Mouse (Mus musculus) heart, adult 2 months (tissue): Measurements from ENCODE around the gene Pigm.

Experiments
- CTCF ChIP-seq: fragments of 200-600 bp; IDR thresholded peaks from 2 replicates; pipeline ENCODE4 v1.8.1; 2022; ENCODE audit warnings: antibody characterized with exemption, mild to moderate bottlenecking, moderate library complexity
- EP300 ChIP-seq: fragments of 200-500 bp; IDR thresholded peaks from 2 replicates; pipeline ENCODE4 v1.6.1; 2011; ENCODE audit warnings: low read depth, low read length, control low read depth; ENCODE audit not compliant: insufficient read depth
- POLR2A ChIP-seq: fragments of 200-500 bp; IDR thresholded peaks from 2 replicates; pipeline ENCODE4 v1.6.1; 2011; ENCODE audit warnings: mild to moderate bottlenecking, low read depth, low read length, control low read depth; ENCODE audit not compliant: insufficient read depth

DNA sequence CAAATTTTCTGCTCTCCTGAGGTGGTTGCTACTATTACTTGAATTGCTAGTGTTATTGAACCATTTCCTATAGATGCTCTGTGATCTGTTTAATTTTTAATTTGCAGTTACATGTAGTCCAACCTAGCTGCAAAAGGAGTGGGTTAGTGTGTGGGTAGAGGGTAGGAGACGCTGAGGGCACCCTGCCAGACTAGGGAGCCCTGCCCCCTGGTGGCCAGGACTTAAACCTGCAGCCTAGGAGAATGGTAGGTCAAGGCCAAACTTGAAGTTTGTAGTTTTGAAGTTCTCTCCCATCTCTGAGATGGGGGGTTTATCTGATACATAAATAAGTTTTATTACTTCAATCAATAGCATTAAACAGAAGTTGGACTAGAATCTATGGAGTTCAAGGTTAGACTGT lies 18.8 kb upstream of the Pigm start:
- TF ChIP-seq CTCF (peak; percentile 95), POLR2A (no peak), EP300 (0 out of 2 replicates have a peak, but pooled peaks have one; percentile 15)
